Mouse (Mus musculus) heart, postnatal 14 days (tissue): ENCODE data around the gene Asb16. TPM values are rescaled to one million over a fixed set of nuclear protein-coding genes. Genes with fewer than 3 reads are reported as not detected.
A peak's percentile ranks its signal among the peaks of the same experiment; 100 is the strongest.

Source experiments
- DNase-seq, 2 experiments: peaks; one replicate each; pipeline ENCODE4 v3.0.0; 2021 to 2022
- intact Hi-C: fragments of 180-260 bp; cut with DNase I; formaldehyde crosslinking; loops from one replicate; pipeline ENCODE4 v1.15.1; 2025
- microRNA-seq, 2 experiments: library from miRNA; unstranded; fragments of <30 nt; microRNA quantifications; one replicate each; pipeline ENCODE4 v1.2.0; 2021 to 2022
- total RNA-seq, 2 experiments: library from RNA; stranded (reverse); gene quantifications; 2 replicates each; pipeline ENCODE4 v1.2.3; 2021

Asb16 gene
- total RNA-seq, 2 experiments from 2014 or later = 0.61 to 0.62 TPM

DNA sequence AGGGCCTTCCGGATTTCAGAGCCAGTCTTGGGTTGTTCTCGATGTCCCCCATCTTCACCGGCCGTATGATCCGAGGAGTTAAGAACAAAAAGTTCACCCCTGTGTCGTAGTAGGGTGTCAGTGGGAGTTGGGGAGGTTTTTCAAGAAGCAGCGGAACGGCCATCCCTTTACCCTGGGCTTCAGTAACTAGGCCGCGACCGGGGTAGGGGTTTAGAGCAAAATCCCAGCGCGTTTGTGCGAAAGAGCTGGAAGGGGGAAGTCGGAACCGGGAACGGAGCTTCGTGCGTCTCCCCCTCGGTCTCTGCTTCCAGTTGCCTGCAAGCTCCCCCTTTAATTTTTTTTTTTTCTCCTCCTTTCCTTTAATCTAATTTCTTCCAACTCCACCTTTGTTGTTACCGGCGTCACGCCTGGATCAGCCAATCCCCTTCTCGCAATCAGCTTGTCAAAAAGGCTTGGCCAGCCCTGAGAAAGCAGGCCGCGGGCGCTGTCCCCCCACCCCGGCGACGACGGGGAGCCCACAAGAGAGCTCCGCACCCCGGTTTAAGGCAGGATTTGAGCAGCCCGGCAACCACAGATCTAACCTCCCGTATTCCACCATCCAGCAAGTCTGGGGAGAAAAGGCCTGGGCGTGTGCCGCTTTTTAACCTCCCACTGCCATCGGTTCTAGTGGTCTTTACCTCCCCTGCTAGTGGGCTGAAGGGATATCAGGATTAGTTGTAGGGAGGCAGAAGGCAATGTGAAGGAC, 51.6 kb downstream of the Asb16 start:
- intact Hi-C loops = loop anchor here (1.0 to 10.0 kb wide), 3 partner anchors 15 to 235 kb away; partner anchors contain the start of genes Gpatch8 and Slc25a39
- peak; percentile 84 to 85 for DNase-seq

DNA sequence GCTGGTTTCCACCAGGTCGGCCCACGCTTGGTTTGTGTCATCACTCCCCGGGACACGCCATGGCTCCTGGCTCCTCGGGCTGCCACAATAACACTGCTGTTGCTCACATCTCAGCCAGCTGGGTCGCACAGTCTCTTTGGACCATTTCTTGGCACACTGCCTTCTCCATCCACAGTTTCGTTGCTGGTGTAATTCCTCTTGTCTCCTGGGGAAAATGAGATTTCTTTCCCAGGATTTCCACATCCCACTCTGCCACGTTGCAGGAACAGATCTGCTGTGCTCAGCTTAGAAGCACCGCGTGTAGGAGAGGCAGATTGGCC, 52.1 kb downstream of the Asb16 start:
- peak; percentile 80 to 87 for DNase-seq
- intact Hi-C loops = loop anchor here (1.0 to 2.0 kb wide), 2 partner anchors 14 to 87 kb away; partner anchors contain the start of gene Slc25a39

DNA sequence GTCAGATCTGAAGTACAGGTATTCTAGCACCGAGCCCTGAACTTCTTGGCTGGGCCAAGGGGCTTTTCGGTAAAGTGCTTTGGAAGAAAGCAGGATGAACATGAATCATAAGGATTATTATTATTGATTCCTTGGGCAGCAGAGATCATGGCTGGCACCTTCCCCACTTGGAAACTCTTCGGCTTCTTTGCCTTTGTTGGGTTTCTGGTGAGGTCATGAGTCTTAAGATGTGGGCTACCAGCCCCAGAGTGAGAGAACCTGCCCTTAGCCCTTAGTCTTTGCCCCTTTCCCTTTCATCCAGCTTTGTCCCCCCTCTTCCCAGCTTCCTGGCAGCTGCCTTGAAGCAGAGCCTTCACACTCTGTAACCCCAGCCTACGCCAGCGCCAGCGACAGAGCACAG, 53.4 kb downstream of the Asb16 start:
- no peak for DNase-seq
- intact Hi-C loops = loop anchor here (2.0 kb wide), 1 partner anchor 13 kb away; no protein-coding TSS in a partner anchor

DNA sequence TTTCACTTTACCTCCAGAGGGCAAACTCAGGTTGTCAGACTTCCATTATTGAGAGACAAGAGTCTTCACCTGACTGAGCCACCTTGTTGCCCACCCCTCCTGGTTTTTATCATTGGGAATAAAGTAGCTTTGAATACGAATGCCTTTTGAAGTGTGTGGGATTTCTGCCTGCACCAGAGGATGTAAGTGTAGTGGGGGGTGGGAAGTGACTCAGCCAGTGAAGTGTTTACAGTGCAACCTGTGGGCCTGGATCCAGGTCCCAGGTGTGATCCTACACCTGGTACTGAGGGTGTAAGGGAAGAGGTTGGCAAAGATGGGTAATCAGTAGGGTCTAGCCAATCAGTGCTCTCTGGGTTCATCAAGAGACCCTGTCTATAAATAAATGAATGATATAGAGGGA, 55.0 kb downstream of the Asb16 start:
- no peak for DNase-seq
- intact Hi-C loops = no loop called here

DNA sequence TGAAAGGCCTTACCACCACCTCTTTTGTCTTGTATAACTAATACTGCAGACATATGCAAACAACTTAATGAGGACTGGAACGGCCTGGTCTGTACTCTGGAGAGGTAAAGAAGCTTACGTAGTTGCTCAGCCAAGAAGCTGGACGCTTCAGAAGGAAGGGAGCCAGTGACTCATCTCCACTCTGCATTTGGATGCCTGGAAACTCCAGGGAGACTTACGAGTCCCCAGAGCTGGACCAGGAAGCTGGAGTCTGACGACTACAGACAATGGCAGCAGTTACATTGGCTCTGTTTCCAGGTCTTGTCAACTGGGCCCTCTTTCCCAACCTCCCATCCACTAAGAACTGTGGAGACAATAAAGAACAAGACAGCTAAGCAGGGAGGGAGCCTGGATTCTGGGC, 58.7 kb downstream of the Asb16 start:
- intact Hi-C loops = no loop called here

DNA sequence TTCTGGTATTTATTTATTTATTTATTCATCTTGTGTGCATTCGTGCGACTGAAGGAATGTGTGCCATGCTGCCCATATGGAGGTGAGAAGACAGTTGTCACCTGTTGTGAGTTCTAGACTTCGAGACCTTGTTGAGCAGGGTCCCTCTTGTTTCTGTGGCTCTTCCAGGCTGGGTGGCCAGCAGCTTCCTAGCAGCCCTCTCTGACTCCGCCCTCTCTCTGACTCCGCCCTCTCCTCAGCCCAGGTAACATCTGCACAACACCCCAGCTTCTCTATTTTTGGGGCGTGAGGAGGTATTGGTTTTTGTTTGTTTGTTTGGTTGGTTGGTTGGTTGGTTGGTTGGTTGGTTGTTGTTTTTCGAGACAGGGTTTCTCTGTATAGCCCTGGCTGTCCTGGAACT, 59.3 kb downstream of the Asb16 start:
- no peak for DNase-seq
- intact Hi-C loops = no loop called here

More for the DNA sequence above, 58.7 kb downstream of the Asb16 start:
- DNase-seq = no peak

Small RNA genes lying within 50 kb of the gene (microRNA-seq; reads per million reads assigned to microRNA genes)
- 3.0 to 5.4 reads per million in 2 experiments for gene Mir8101

Other genes starting within 250 kb of the Asb16 start
- gene Mpp3, start 240.3 kb upstream of the Asb16 start, total RNA-seq = 1 to 10 TPM; 4.3 to 5.2 TPM
- 10 to 100 TPM; 61.8 to 69.1 TPM for gene Cd300lg, start 227.2 kb upstream of the Asb16 start, total RNA-seq
- 1 to 10 TPM; 2.7 to 3.8 TPM for gene Mpp2, start 180.2 kb upstream of the Asb16 start, total RNA-seq
- not detected for gene Ppy, start 167.4 kb upstream of the Asb16 start, total RNA-seq
- gene Pyy, start 160.9 kb upstream of the Asb16 start, total RNA-seq = not detected
- gene Nags, start 123.2 kb upstream of the Asb16 start, total RNA-seq = not detected
- 10 to 100 TPM; 14.5 TPM for gene Tmem101, start 112.3 kb upstream of the Asb16 start, total RNA-seq
- 10 to 100 TPM; 44.4 to 47.6 TPM for gene Lsm12, start 83.4 kb upstream of the Asb16 start, total RNA-seq
- gene G6pc3, start 79.1 kb upstream of the Asb16 start, total RNA-seq = 10 to 100 TPM; 35.0 to 35.7 TPM
- 100 to 1,000 TPM; 122 to 138 TPM for gene Hdac5, start 38.6 kb upstream of the Asb16 start, total RNA-seq
- under 1 TPM; 0.74 to 0.83 TPM for gene BC030867, start 19.9 kb upstream of the Asb16 start, total RNA-seq
- 10 to 100 TPM; 26.6 TPM for gene Tmub2, start 16.2 kb downstream of the Asb16 start, total RNA-seq
- 10 to 100 TPM; 26.5 to 29.5 TPM for gene Atxn7l3, start 27.9 kb downstream of the Asb16 start, total RNA-seq
- 10 to 100 TPM; 60.1 to 69.7 TPM for gene Ubtf, start 51.0 kb downstream of the Asb16 start, total RNA-seq
- 10 to 100 TPM; 22.7 to 23.0 TPM for gene Slc4a1, start 97.5 kb downstream of the Asb16 start, total RNA-seq
- gene Rundc3a, start 124.7 kb downstream of the Asb16 start, total RNA-seq = under 1 TPM in 1 of 2 experiments, not detected in 1; 0.29 TPM
- gene Slc25a39, start 139.2 kb downstream of the Asb16 start, total RNA-seq = 100 to 1,000 TPM; 163 to 176 TPM
- 100 to 1,000 TPM; 130 to 136 TPM for gene Grn, start 161.6 kb downstream of the Asb16 start, total RNA-seq
- 10 to 100 TPM; 10.5 to 11.4 TPM for gene Fam171a2, start 178.9 kb downstream of the Asb16 start, total RNA-seq
- 1 to 10 TPM; 3.1 to 3.3 TPM for gene Itga2b, start 201.4 kb downstream of the Asb16 start, total RNA-seq